Mouse (Mus musculus) layer of hippocampus, postnatal 25 days (tissue): ENCODE measurements around the gene Tmod4. TPM values are rescaled to one million over a fixed set of nuclear protein-coding genes. Genes with fewer than 3 reads are reported as not detected.
"Not testable (repeated sequence)": the region's sequence is repeated elsewhere in the genome, so short reads cannot be mapped to it uniquely, and the experiment has no call there.

Experiments
- DNase-seq, 2 experiments: peaks; one replicate each; pipeline ENCODE4 v3.0.0; 2022; ENCODE audit warnings: mixed read lengths in 2 of 2, low spot score in 1 of 2; ENCODE audit errors: extremely low spot score in 1 of 2
- total RNA-seq, 2 experiments: library from RNA; stranded (reverse); gene quantifications; 2 replicates each; pipeline ENCODE4 v1.2.3; 2021

The Tmod4 gene
- total RNA-seq = under 1 TPM; 0.76 to 0.94 TPM

GRCm38 (mm10) chr3:95124246-95124645 is at the start of gene Tmod4:
TSS of gene Tmod4 (plus strand) at chr3:95124476.
- no peak for DNase-seq

DNA sequence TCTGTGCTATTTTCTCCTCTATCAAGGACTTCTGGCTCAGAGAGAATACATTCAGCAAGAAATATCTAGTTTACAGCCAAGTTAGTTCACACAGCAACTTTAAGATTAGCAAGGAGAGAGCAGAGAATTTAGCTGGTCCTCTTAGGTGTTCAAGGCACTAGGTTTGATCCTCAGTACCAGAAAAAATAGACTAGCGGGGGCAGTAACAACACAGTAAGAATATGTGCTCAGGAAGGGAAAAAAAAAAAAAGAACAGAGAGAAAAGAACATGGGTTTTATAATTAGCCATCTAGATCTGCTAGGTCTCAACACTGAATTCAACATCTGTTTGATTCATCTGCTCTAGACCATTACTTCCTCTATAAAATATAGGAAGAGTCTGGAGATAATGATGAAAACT is 36.2 kb upstream of the Tmod4 start:
- DNase-seq = no peak

DNA sequence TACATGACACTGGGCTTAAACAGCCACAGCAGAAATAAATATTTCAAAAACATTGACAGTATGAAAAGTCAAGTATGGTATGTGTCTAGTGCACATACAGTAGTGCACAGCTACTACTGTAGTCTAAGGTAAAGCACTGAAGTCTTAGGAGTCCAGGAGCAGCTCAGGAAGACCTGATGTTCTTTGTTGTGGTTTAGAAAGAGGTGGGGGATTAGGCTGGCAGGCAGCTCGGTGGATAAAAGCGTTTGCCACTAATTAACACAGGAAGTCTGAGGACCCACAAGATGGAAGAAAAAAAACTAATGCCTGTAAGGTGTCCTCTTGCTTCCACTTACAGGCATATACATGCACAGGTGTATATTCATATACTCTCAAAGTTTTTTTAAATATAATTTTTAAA is 23.4 kb upstream of the Tmod4 start:
- DNase-seq = no peak

GRCm38 (mm10) chr3:95105121-95105520 is 19.2 kb upstream of the Tmod4 start:
- DNase-seq = peak in 1 of 2 experiments; percentile 37

DNA sequence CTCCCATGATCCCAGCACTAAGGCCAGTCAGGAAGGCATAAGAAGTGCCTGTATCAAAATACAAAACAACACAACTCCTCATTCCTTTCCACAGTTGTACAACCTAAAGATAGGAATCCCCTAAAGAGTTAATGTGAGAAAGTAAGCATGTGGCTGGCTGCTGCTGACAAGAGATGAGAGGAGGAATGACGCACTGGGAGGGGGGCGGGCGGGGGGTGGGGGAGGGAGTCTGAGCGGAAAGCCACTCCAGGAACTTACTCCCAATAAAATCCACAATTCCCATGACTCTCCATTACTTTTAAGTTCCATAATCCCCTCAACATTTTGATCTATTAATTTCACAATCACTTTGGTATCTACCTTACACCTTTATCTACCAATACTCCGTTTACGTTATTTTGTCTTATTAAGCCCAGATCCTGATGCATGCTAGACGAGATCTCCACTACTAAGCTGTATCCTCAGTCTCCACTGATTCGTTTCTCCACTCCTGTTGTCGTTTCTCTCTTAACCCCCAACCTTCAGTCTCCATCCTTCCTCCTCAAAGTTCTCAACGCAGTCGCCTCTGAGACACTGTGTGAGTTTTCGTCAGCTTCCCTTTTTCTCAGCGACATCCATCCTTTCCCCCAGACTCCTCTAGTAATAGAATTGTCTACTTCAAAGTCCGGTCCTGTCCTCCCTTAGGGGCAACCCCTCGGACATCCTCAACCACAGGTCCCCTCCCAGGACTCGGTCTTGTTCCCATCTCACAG is 18.5 kb upstream of the Tmod4 start:
- DNase-seq = no peak

DNA sequence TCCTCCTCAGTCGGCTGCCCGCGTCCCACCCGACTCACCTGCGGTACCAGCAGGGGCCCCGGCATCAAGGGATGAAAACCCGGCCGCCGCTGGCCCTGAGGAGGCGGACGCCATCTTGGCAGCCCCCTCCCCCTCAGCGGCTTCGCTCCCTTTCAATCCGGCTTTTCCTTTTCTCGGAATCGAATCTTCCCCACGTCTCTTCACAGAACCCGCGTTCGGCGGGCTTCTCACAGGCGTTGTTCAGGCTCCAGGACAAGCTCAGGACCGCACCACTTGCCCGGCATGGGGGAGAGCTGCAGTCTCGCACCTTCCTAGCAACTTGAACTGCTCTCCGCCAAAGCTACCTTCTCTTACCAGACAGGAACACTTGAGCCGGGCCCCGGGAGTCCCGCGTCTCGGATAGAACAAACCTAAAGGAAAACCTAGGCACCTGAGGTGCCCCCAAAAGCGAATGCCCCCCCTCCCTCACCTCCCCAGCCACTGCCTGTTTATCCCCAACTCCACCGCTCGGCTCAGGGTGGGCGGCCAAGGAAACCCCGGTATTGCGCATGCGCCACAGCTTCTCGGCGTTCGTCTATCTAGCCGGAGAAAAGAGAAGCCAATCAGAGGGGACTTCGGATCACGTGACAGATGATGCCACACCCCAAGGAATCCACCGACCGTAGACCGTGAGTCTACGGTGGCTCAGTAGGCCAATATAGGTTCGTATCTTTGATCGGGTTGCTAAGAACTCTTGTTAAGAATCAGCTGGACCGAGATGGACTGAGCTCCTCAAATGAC is 17.7 kb upstream of the Tmod4 start, which contains the start of gene Pip5k1a:
Gene Pip5k1a (minus strand): TSS at position 593 of the 780 bp plus-strand sequence.
- peak; percentile 89 to 92 for DNase-seq

- DNase-seq = not testable (repeated sequence)
These were observed 17.0 kb upstream of the Tmod4 start for GRCm38 (mm10) chr3:95107308-95107707.

DNA sequence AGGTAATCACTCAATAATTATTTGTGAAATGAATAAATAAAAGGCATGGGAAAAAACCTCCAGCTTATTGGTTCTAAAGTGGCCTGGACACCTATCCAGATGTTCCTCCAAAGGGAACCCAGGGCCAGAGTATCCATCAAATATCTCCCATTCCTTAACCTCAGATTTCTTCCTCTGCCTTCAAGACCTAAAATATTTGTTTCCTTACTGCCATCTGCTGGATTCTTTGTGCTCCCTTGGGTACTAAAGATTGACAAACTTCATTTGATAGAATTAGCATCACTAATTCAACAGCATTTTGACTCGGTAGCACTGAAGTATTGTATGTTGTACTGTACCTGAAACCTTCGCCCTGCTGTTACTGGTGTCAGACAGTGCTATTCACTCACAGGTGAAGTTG is 16.4 kb upstream of the Tmod4 start:
- no peak for DNase-seq

- DNase-seq = peak; percentile 81 to 85
These were observed 13.2 kb upstream of the Tmod4 start, which contains the start of gene Vps72 for GRCm38 (mm10) chr3:95110911-95111726. TSS of gene Vps72 (plus strand) at chr3:95111022.

GRCm38 (mm10) chr3:95112760-95113159 is 11.5 kb upstream of the Tmod4 start:
- DNase-seq = no peak

- no peak for DNase-seq
These were observed 6.5 kb upstream of the Tmod4 start for GRCm38 (mm10) chr3:95117751-95118150.

- no peak for DNase-seq
These were observed 2.7 kb upstream of the Tmod4 start for GRCm38 (mm10) chr3:95121580-95121979.

DNA sequence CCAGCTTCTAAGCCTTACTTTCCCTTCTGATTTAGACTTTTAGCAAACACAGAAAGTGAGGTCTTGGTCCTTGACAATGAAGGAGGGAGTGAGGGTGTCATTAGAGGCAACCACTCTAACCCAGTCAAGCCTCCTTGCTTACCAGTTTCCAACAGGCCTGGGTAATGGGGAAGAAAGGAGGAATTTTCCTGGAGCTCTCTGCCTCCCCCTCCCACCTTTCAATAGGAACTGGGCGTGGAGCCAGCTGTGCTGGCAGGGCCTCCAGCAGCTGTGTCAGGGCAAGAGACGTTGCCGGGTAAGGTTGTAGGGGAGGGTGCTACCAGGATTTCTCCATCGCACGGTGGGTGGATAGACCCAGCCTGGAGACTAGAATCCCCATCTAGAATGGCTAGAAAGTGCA is 696 bp downstream of the Tmod4 start:
- DNase-seq = peak in 1 of 2 experiments; percentile 45

- DNase-seq = no peak
These were observed 5.0 kb downstream of the Tmod4 start for GRCm38 (mm10) chr3:95129226-95129651.

- no peak for DNase-seq
These were observed 5.8 kb downstream of the Tmod4 start for GRCm38 (mm10) chr3:95130081-95130480.

GRCm38 (mm10) chr3:95132389-95132788 is 8.1 kb downstream of the Tmod4 start:
- not testable (repeated sequence) for DNase-seq

DNA sequence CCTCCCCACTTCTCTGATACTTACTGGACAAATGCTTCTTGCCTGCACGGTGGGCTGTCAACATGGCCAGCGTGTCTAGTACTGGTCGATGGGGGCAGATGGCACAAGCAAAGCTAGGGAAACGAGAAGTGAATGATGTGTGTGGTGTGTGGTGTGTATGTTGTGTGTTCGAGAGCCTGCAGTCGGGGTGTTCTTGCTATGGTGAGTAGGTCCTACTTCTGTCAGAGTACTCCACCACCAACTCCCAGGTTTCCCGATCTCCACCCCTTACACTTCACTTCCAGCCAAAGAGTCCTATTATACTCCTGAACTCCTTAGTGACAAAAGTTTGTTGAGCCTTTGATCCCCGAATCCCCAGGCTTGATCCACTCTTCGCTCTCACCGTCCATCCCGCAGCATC is 8.9 kb downstream of the Tmod4 start:
- no peak for DNase-seq

DNA sequence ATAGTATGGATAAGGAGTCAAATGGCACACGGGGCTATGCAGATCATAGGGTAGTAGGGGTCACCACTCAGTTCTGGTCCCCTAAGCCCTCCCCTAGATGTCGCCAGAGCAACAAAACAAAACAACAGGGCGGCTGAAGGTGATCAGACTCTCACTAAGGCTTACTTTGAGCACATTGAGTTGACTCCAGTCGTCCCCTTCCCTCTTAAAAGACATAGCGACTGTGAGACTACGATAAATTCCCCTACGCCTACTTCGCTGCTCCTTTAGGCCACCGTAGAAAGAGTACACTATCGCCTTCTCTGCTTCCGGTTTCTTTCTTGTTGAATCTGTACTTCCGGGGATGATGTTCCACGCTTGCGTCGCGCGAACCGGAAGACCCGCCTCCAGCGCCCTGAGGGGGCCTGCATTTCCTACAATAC is 9.4 kb downstream of the Tmod4 start, which contains the start of the genes Scnm1 and Lysmd1:
Gene Scnm1 (minus strand): TSS at position 332 of the 422 bp plus-strand sequence.
Gene Lysmd1 (plus strand): TSS at position 409 of the 422 bp plus-strand sequence.
- peak; percentile 68 to 70 for DNase-seq

DNA sequence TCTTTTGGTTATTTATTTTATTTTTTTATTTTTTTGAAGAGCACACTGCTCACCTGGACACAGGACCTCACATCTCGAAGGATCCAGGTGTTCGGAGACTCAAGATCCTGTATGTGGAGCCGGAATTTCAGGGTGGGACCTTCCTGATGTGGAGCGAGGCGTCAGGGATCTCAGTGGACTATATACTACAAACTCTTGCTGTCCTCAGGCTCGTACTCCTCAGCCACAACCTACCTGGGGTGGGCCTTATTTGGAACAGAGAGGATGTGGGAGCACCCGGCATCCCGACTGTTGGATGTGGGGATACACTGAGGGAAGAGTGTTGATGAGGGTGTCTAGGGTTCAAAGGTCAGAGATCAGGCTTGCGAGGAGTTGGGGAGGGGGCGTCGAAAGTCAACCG is 9.9 kb downstream of the Tmod4 start:
- not testable (repeated sequence) for DNase-seq

- DNase-seq = peak in 1 of 2 experiments; percentile 40
These were observed 10.7 kb downstream of the Tmod4 start for GRCm38 (mm10) chr3:95135023-95135422.
